Mouse (Mus musculus) limb, embryonic 10.5 days (tissue): ENCODE data around the gene Araf. TPM values are rescaled to one million over a fixed set of nuclear protein-coding genes. Genes with fewer than 3 reads are reported as not detected.

Experiments used
- DNase-seq: peaks from one replicate; pipeline ENCODE4 v3.0.0-alpha.2; 2017; ENCODE audit warnings: low spot score
- H3K27ac ChIP-seq: fragments of 300-500 bp; sonication (generic); 2 replicates; pipeline ENCODE4 v1.5.1; 2016; ENCODE audit warnings: mild to moderate bottlenecking
- H3K27me3 ChIP-seq: fragments of 300-500 bp; sonication (generic); 2 replicates; pipeline ENCODE4 v1.6.1; 2016; ENCODE audit warnings: low read depth, mild to moderate bottlenecking; ENCODE audit not compliant: poor library complexity, severe bottlenecking
- H3K36me3 ChIP-seq: fragments of 300-500 bp; sonication (generic); 2 replicates; pipeline ENCODE4 v1.6.1; 2016; ENCODE audit warnings: mild to moderate bottlenecking, moderate library complexity
- H3K4me1 ChIP-seq: fragments of 300-500 bp; sonication (generic); 2 replicates; pipeline ENCODE4 v1.6.1; 2016
- H3K4me3 ChIP-seq: fragments of 300-500 bp; sonication (generic); 2 replicates; pipeline ENCODE4 v1.5.1; 2016; ENCODE audit warnings: mild to moderate bottlenecking, moderate library complexity
- H3K9me3 ChIP-seq: fragments of 300-500 bp; sonication (generic); replicated peaks from 2 replicates; pipeline ENCODE4 v1.6.1; 2016; ENCODE audit warnings: mild to moderate bottlenecking
- WGBS: fragments of 180-500 bp; shearing (Covaris S2); methylation state at CpG from one replicate; pipeline ENCODE4 v1.1.7; 2016; 5-methylcytosine and 5-hydroxymethylcytosine counted together
- polyA plus RNA-seq: library from polyadenylated mRNA; unstranded; fragments of >200 nt; fragmentation: Nextera tagmentation; extraction: Ambion mirVana; gene quantifications from 2 replicates; pipeline ENCODE4 v1.2.1, GENCODE M21; 2016

Gene Araf
- polyA plus RNA-seq, result 80.8 and 96.4 TPM in 2 replicates

- peak within 1 kb of the TSS; percentile 87 for H3K27ac ChIP-seq
- DNase-seq, result peak; percentile 51
- H3K27me3 ChIP-seq, result no peaks in the 10 kb centered on the region
- 11% methylated on average over 7 of the region's 7 CpGs for WGBS
- no peaks in the 10 kb centered on the region for H3K4me1 ChIP-seq
- no peaks in the 10 kb centered on the region for H3K36me3 ChIP-seq
- peak within 1 kb of the TSS; percentile 55 for H3K4me3 ChIP-seq
- H3K9me3 ChIP-seq, result no peaks in the 10 kb centered on the region
These were observed at the start of gene Araf for GRCm38 (mm10) chrX:20797681-20798080. Gene Araf (plus strand): TSS chrX:20797814.

- Histone ChIP-seq H3K4me3 (no peak overlapping the region), H3K36me3 (no peaks in the 10 kb centered on the region), H3K9me3 (no peaks in the 10 kb centered on the region), H3K27ac (no peak overlapping the region), H3K27me3 (no peaks in the 10 kb centered on the region), H3K4me1 (no peaks in the 10 kb centered on the region)
- DNase-seq, result no peak
- WGBS, result 93% methylated on average over 2 of the region's 2 CpGs
These were observed 48.8 kb upstream of the Araf start for GRCm38 (mm10) chrX:20748829-20749228.

- Histone ChIP-seq H3K9me3 (no peaks in the 10 kb centered on the region), H3K27ac (no peak overlapping the region), H3K4me3 (no peak overlapping the region), H3K36me3 (no peaks in the 10 kb centered on the region), H3K27me3 (no peaks in the 10 kb centered on the region), H3K4me1 (no peaks in the 10 kb centered on the region)
- no peak for DNase-seq
- WGBS, result 93% methylated on average over 4 of the region's 4 CpGs
These were observed 36.4 kb upstream of the Araf start for GRCm38 (mm10) chrX:20761201-20761600.

GRCm38 (mm10) chrX:20770697-20771381 lies 26.8 kb upstream of the Araf start:
- no peak overlapping the region for H3K4me3 ChIP-seq
- no peaks in the 10 kb centered on the region for H3K27me3 ChIP-seq
- no peak overlapping the region for H3K27ac ChIP-seq
- DNase-seq, result peak; percentile 83
- WGBS, result 5% methylated on average over 1 of the region's 1 CpGs
- no peaks in the 10 kb centered on the region for H3K36me3 ChIP-seq
- no peaks in the 10 kb centered on the region for H3K9me3 ChIP-seq
- peaks cover 4% of the 10 kb centered on the region; the same call in 1 of the 2 replicates for H3K4me1 ChIP-seq

GRCm38 (mm10) chrX:20771666-20772065 lies 25.9 kb upstream of the Araf start:
- no peak overlapping the region for H3K27ac ChIP-seq
- H3K27me3 ChIP-seq, result no peaks in the 10 kb centered on the region
- no peak for DNase-seq
- WGBS, result 38% methylated on average over 2 of the region's 2 CpGs
- peaks cover 4% of the 10 kb centered on the region; the same call in 1 of the 2 replicates for H3K4me1 ChIP-seq
- H3K9me3 ChIP-seq, result no peaks in the 10 kb centered on the region
- H3K36me3 ChIP-seq, result no peaks in the 10 kb centered on the region
- H3K4me3 ChIP-seq, result no peak overlapping the region

GRCm38 (mm10) chrX:20775271-20776016 lies 22.2 kb upstream of the Araf start:
- 0 out of 2 replicates have a peak overlapping the region, but pooled peaks have one; percentile 19 for H3K27ac ChIP-seq
- H3K4me1 ChIP-seq, result peaks cover 4% of the 10 kb centered on the region; the same call in 1 of the 2 replicates
- H3K36me3 ChIP-seq, result no peaks in the 10 kb centered on the region
- no peaks in the 10 kb centered on the region for H3K27me3 ChIP-seq
- DNase-seq, result peak; percentile 29
- WGBS, result 50% methylated on average over 19 of the region's 19 CpGs
- no peak overlapping the region for H3K4me3 ChIP-seq
- no peaks in the 10 kb centered on the region for H3K9me3 ChIP-seq

GRCm38 (mm10) chrX:20777619-20778018 lies 20.0 kb upstream of the Araf start:
- H3K4me3 ChIP-seq, result no peak overlapping the region

GRCm38 (mm10) chrX:20787309-20787708 lies 10.3 kb upstream of the Araf start:
- H3K27me3 ChIP-seq, result no peaks in the 10 kb centered on the region
- 69% methylated on average over 2 of the region's 2 CpGs for WGBS
- no peak overlapping the region for H3K27ac ChIP-seq
- H3K4me1 ChIP-seq, result no peaks in the 10 kb centered on the region
- no peaks in the 10 kb centered on the region for H3K36me3 ChIP-seq
- DNase-seq, result no peak
- no peak overlapping the region for H3K4me3 ChIP-seq
- no peaks in the 10 kb centered on the region for H3K9me3 ChIP-seq

More at GRCm38 (mm10) chrX:20777619-20778018, 20.0 kb upstream of the Araf start:
- Histone ChIP-seq H3K4me1 (peaks cover 4% of the 10 kb centered on the region; the same call in 1 of the 2 replicates), H3K27ac (no peak overlapping the region), H3K9me3 (no peaks in the 10 kb centered on the region), H3K36me3 (no peaks in the 10 kb centered on the region), H3K27me3 (no peaks in the 10 kb centered on the region)
- DNase-seq, result no peak

- Histone ChIP-seq H3K36me3 (no peaks in the 10 kb centered on the region), H3K27ac (no peak overlapping the region), H3K27me3 (no peaks in the 10 kb centered on the region), H3K4me3 (no peak overlapping the region), H3K4me1 (no peaks in the 10 kb centered on the region), H3K9me3 (no peaks in the 10 kb centered on the region)
- WGBS, result 36% methylated on average over 3 of the region's 3 CpGs
- DNase-seq, result no peak
These were observed 5.2 kb upstream of the Araf start for GRCm38 (mm10) chrX:20792417-20792816.

GRCm38 (mm10) chrX:20793230-20793629 lies 4.4 kb upstream of the Araf start:
- Histone ChIP-seq H3K9me3 (no peaks in the 10 kb centered on the region), H3K4me3 (no peak overlapping the region), H3K27ac (no peak overlapping the region), H3K27me3 (no peaks in the 10 kb centered on the region), H3K36me3 (no peaks in the 10 kb centered on the region), H3K4me1 (no peaks in the 10 kb centered on the region)
- WGBS, result 63% methylated on average over 7 of the region's 7 CpGs
- DNase-seq, result no peak

GRCm38 (mm10) chrX:20794229-20794628 lies 3.4 kb upstream of the Araf start:
- WGBS, result 25% methylated on average over 5 of the region's 5 CpGs
- H3K27ac ChIP-seq, result no peak overlapping the region

GRCm38 (mm10) chrX:20798141-20798796 lies 655 bp downstream of the Araf start:
- Histone ChIP-seq H3K4me1 (no peaks in the 10 kb centered on the region), H3K36me3 (no peaks in the 10 kb centered on the region), H3K4me3 (peak overlapping the region; percentile 55), H3K27me3 (no peaks in the 10 kb centered on the region), H3K9me3 (no peaks in the 10 kb centered on the region), H3K27ac (peak overlapping the region; percentile 87)
- 8% methylated on average over 18 of the region's 21 CpGs for WGBS
- peak; percentile 68 for DNase-seq

More at GRCm38 (mm10) chrX:20794229-20794628, 3.4 kb upstream of the Araf start:
- no peak for DNase-seq
- Histone ChIP-seq H3K4me1 (no peaks in the 10 kb centered on the region), H3K27me3 (no peaks in the 10 kb centered on the region), H3K36me3 (no peaks in the 10 kb centered on the region), H3K4me3 (no peak overlapping the region), H3K9me3 (no peaks in the 10 kb centered on the region)

- Histone ChIP-seq H3K27ac (peak overlapping the region; percentile 87), H3K9me3 (no peaks in the 10 kb centered on the region), H3K4me3 (peak overlapping the region; percentile 55), H3K4me1 (no peaks in the 10 kb centered on the region), H3K36me3 (no peaks in the 10 kb centered on the region), H3K27me3 (no peaks in the 10 kb centered on the region)
- 21% methylated on average over 7 of the region's 7 CpGs for WGBS
- DNase-seq, result no peak
These were observed 1.2 kb downstream of the Araf start for GRCm38 (mm10) chrX:20798797-20799147.
